Mouse (Mus musculus): ENCODE data around the gene Fzd1.

Gene Fzd1

DNA sequence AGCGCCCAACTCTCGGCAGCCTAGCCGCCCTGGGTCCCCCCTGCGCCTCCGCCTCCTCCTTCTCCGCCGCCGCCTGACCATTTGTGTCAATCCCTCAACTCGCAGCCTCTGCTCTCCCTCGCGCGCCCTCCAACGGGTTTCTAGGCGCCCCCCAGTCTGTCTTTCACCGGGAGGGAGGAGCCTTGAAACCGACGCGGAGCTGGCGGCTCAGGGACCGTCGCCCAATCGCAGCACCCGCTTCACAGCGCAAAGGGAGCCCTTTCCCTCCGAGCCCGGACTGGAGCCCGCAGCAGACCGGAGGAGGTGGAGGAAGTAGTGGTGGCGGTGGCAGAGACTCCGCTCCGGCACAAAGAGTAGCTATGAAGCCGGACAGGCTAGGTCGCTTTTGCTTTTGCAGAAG lies at the start of gene Fzd1:
Fzd1 (minus strand) TSS at position 134 of the 400 bp plus-strand sequence.
- DNase-seq: peak; percentile 92 to 97

DNA sequence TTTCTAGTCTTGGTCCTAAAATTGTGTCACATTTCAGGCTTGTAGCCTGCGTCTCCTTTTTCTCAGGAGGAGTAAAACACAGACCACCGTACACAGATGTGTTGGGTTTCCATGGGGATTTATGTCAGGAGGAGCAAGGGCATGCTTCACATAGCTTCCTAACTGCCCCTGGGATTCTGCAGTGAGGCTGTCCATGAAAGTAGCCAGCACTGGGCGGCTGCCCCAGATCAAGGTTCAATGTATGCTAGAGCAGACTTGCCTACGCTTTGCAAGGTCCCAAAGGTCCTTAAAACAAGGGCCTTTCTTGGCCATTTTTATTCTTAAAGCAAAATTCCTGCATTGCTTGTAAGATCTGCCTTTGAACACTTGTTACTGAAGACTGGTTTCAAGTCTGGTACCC lies 47.4 kb upstream of the Fzd1 start:
- DNase-seq: peak; percentile 45 to 52

DNA sequence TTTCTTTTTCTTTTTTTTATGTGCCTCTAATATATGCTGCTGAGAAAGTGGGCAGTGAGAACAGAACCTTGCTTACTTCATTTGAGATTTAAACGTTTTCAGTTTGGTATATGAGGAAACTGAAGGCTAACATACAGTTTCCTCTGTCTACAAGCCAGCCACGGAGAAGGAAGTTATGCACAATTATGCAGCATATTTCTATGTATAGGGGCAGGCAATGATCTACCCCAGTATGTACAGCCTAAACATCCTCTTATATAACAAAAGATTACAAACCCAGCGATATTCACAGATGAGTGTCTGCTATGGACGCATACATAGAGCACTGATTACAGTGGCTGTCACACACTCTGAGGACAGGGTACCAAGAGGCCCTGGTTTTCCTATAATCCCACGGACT lies 45.9 kb upstream of the Fzd1 start:
- DNase-seq: no peak

DNA sequence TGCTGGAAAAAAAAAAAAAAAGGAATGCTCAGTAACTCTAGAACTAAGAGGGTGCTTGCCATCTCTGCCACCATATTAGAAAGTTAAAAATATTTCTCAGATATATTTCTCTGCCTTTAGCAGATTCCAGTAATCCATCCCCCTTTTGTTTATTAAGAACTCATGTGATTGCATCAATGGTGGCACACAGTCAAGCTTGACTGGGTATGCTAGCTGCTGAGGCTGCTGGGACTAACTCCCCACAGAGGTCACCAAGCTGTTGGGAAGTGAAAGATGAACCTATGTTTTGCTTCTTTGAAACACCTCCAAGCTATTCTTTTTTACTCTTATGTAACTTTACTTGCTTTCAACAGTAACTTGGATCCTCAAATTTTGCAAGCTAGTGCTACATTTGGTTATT lies 44.1 kb upstream of the Fzd1 start:
- DNase-seq: no peak

DNA sequence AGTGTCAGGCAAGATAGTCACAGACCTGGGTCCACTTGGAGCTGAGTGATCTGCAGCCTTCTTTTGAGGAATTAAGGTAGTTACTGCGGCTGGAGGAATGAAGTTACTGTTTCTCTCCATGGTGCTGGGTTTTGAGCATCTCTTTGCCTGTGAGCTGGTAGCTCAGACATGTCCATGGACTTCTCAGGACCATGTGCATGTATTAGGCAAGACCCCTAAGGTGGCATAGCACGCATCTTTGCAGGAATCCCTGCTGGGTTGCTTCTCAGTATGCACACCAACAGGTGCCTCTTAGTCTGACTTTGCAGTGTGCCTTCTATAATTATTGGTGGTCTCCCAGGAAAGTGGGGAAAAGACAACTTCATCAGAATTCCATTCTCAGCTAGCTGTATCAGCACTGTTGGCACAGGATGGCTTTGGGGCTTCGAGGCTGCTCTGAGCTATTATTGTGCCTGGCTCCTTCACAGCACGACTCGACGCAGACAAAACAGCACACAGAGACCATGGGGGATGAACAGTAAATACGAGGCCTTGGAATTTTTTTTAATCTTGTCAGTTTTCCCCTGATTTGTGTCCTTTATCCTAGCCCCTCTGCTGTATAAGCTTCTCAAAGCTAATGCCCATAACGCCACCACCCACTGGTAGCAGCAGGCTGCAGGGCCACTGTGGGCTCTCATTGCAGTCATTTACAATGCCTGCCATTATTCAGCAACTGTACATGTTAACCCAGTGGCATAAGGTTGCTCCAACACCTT lies 43.4 kb upstream of the Fzd1 start:
- no peak for DNase-seq

DNA sequence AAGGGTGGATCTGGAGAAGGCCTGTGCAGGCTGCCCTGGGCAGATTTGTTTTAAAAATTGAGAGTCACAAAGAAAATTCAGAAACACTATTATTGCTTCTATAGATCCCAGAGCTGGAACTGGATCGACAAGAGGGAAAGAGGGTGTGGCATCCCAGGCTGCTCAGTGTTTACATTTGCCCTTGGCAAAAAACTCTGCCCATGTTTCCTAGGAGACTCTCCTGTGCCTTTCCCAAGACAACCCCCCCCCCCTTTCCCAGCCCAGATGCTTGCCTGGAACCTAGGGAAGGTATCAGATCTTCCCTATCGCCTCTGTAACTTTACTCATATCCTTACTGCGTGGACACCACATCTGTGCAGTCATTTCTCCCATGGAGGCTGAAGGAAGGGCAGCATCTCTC lies 33.4 kb upstream of the Fzd1 start:
- no peak for DNase-seq

DNA sequence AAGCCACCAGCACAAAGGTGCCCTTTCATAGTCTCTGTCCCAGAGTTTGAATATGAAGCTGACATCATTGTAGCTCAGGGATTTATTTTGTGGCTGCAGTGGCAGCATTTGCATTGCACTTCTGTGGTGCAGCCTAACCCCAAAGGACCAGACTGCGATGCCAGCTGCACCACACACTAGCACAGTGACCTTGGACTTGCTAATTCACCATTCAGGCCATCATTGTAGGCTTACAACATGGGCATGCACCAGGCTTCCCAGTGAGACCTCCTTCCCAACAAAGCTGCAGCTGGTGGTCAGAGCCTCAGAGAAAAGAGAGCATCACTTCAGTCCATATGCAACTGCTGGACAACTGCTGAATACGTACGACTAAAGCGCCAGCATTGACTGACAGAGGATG lies 32.4 kb upstream of the Fzd1 start:
- DNase-seq: no peak

DNA sequence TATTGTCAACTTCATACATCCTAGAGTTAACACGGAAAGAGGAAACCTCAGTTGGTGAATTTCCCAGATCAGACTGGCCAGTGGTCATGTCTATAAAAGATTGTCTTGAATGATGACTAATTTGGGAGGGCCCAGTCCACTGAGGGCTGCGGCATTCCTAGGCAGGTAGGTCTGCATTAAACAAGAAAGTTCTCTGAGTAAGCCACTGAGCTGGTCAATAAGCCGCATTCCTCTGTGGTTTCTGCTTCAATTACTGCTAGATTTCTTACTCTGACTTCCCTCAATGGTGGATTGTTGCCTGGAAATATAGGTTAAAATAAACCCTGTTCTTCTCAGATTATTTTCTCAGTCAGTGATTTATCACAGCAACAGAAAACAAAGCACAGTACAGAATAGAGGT lies 30.6 kb upstream of the Fzd1 start:
- DNase-seq: no peak

DNA sequence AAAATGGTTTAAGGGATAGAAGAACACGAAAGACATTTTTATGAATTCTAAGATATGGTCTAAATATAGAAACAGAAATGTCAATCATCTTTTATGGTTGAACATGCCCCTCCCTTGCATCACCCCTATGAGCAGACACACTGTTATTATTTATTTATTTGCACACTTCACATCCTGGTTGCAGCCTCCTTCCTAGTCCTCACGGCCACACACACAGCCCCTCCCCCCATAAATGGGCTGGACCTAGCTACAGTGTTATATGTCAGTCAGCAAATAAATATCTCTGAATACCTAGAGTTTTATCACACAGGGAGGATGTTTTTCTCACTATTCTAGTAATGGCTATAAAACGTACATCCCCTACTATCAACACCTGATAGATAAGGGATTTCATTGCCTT lies 29.0 kb upstream of the Fzd1 start:
- no peak for DNase-seq

DNA sequence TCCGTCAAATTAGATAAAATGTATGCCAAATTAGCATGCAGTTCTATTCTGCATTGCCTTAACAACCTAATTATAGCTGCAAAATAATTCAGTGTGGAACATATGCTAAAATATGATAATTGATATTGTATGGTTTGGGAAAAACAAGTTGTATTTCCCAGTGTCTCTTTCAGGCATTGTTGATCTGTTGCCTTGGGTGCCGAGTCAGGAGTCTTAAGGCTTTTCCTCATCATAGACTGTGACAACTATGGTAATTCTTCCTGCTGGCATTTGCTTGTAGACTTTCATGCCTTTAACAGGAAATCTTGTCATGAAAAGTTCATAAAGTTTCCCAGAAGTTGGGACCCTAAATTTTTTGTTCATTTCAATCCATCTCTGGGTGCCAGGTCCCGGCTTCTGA lies 20.4 kb upstream of the Fzd1 start:
- no peak for DNase-seq

DNA sequence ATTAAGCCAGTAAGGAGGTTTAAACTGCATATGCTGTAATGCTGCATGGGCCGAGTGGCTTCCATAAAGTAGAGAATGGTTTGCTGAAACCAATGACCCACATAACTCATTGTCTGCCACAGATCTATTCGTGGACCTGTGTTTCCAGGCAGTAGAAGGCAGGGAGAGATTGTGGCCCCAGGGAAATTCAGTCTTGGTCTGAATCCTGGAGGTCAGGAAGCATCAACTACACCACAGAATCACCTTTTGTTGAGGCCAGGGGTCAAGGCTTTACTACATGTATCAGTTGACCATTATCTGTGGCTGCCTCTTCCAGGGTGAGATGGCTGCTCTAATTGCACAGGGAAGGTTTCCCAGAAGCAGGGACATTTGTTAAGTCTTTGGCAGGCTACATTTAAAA lies 18.7 kb upstream of the Fzd1 start:
- no peak for DNase-seq

DNA sequence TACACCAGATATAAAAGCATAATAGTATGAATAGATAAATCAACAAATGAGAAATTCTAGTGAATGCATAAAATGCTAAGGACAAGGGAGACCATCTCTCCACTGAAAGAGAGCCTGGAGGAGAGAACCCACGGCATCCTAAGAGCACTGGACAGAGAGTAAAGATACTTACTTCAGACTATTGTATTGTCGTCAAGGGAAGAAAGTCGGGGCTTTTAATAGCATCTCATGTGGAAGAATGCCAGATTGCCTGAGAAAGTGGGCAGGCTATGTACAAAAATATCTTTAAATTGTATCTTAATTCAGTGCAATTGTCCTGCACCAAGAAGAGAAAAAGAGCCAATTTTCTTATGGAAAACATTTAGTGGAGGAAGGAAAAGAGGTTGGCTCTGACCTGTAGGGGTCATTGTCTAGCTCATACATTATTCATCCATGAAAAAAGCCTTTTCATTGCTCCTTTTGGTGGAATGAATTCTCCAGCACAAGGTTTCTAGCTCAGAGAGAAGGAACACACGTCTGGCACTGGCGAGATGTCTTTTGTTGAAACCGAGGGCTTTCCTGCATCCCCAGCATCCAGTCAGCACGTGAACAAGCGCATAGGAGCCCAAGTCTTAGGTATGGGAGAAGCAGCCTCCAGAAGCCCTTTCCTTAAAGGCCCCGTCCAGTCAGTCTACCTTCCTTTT lies 15.4 kb upstream of the Fzd1 start:
- no peak for DNase-seq

DNA sequence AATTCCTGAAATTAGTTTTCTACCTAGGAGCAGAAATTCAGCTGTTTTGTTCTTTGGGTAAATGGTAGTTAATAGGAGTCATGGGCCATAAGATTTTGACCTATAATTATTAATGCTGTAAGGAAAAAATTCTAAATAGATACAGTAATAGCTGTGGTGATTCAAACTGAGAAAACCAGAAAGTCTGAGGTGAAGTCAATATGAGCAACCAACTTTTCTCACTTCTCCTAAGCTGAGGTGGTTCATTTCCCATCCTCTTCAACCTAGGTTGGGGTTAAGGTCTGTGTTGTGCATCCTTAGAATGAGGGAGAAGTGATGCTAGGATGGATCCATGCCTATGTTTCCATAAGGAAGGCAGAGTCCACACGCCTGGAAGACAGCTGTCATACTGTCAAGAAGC lies 12.8 kb upstream of the Fzd1 start:
- DNase-seq: no peak

DNA sequence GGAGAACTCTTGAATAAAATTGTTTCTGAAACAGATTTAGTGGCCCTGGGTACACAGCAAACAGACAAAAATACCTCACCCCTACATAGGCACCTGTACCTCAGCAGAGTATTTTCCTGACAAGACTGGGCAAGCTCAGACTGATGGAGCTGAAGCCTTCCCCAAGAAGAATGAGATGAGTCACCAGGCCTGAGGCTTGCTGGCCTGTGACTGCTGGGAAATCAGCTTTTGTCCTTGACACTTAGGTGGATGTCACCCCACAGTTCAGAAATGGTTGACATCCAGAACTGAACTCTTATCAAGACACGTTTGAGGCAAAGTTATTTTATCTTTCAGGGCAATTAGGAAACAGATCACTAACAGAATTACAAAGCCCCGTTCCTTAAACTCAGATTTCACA lies 10.1 kb upstream of the Fzd1 start:
- no peak for DNase-seq

DNA sequence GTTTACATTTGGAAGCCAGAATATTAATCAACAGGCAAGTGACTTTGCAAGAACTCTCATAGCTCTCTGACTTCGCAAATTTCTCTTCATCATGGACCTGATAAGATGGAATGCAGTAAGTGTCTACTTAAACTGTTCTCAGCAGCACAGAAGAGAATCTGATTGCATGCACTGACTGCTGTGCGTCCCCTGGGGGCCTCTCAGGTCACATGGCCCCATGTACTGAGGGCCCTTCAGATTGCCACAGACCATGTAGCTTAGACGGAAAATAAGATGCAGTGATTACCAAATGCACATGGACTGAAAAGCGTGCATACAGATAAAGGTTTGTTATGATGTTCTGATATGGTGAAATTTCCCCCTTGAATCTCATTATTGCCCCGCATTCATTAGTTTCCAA lies 8.9 kb upstream of the Fzd1 start:
- no peak for DNase-seq

DNA sequence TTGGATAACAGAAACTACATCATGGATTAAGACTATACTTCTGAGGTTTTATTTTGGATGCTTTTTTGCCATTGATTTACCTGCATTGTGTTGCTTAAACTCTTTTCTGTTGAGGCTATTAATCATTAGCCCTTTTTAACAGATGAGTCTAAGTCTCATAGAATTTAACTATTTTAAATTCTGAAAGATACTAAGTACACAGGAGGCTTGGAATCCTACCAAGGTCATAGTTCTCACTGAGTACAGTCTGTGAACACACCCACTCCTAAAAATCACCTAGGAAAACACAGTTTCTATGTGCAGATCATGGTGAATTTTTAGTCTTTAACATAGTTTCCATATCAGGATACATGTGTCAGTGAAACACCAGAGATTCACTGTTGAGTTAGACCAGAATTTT lies 4.1 kb upstream of the Fzd1 start:
- DNase-seq: peak in 1 of 2 experiments; percentile 32

DNA sequence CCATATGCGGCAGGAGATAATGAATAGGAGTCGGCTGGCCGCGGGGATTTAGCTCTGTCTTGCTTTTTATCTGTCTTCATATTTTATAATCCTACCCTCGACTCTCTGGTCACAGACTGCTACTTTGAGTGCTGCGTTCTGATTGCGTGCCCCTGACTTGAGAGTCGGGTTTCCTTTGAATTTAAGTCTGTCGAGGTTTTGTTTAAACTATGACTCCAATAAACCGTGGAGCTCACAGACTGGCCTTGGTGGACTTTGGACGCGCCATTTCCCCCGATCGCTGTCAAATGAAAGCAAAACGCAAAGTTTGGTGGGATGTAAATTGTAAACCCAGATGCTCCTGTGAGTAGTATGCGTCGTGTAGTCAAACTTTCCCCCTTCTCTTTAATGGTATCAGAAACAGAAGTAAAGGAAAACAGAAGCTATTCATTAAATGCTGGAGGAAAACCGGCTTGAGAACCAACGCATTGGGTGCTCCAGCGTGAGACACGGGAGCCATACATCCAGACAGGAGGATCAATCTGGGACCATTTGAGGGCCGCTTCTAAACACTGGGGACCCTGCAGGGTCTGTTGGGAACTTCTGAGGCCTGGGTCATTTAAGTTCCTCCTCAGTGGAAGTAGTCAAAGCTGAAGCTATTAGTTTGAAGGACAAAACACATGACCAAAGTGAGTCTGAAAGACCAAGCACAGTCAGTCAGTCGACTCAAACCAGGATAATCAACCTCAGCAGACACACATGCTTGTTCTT lies 671 bp upstream of the Fzd1 start:
- peak; percentile 66 to 68 for DNase-seq

DNA sequence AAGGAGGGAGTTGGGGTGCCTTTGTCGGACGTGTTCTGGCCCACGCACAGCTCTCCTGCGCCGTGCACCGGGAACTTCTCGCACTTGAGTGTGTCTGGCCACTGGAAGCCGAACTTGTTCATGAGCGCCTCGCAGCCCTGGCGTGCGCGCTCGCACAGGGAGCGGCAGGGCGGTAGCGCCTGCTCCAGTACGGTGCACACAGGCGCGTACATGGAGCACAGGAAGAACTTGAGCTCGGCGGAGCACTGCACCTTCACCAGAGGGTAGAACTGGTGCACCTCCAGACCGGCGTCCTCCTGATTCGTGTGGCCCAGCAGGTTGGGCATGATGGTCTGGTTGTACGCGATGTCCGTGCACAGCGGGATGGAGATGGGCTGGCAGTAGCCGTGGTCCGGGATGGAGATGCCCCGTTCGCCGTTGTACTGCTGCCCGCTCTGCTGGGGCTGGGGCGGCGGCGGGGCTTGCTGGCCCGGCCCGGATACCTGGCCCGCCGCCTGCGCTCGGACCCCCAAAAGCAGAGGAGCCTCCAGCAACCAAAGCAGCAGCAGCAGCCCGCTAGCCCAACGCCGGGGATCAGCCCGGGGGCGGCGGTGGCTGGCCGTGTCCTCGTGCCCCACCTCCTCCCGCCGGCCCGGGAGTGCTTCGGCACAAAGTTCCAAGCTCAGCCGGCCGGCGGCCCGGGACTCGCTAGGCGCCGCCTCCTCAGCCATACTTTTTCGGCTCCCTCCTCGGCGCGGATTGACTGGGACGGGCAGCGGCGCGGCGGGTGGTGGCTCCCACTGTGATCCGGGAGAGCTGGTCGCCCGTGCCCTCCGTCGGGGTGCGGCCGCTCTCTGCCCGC lies 744 bp downstream of the Fzd1 start:
- DNase-seq: peak; percentile 80 to 89

DNA sequence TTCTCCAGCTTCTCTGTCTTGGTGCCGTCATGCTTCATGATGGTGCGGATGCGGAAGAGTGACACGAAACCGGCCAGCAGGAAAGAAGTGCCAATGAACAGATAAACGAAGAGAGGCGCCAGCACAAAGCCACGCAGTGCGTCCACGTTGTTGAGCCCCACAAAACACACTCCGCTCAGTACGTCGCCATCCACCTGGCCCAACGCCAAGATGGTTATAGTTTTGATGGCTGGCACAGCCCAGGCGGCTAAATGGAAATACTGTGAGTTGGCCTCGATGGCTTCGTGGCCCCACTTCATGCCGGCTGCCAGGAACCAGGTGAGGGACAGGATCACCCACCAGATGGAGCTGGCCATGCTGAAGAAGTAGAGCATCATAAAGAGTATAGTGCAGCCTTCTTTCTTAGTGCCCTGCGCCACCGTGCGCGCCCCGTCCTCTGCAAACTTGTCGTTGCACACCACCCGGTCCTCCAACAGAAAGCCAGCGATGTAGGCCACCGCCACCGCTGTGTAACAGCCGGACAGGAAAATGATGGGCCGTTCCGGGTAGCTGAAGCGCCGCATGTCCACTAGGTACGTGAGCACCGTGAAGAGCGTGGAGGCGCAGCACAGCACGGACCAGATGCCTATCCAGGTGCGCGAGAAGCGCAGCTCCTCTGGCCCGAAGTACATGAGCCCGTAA lies 1.7 kb downstream of the Fzd1 start:
- DNase-seq: peak; percentile 64 to 65

DNA sequence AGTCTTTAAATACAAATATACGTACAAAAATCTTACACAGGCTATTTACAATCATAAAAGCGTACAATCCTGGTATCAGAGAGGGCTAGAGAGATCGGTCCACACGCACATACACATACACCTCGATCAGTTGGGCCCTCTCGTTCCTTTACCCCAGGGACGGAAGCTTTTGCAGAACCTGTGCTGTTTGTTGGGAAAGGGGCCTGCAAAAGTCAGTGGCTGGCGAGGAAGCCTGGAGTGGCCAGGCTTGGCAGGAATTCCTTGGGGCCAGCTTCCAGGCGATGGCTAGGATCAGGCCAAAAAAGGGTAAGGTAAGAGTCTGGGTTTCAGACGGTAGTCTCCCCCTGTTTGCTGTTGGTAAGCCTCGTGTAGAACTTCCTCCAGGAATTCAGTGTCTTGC lies 2.5 kb downstream of the Fzd1 start:
- no peak for DNase-seq

DNA sequence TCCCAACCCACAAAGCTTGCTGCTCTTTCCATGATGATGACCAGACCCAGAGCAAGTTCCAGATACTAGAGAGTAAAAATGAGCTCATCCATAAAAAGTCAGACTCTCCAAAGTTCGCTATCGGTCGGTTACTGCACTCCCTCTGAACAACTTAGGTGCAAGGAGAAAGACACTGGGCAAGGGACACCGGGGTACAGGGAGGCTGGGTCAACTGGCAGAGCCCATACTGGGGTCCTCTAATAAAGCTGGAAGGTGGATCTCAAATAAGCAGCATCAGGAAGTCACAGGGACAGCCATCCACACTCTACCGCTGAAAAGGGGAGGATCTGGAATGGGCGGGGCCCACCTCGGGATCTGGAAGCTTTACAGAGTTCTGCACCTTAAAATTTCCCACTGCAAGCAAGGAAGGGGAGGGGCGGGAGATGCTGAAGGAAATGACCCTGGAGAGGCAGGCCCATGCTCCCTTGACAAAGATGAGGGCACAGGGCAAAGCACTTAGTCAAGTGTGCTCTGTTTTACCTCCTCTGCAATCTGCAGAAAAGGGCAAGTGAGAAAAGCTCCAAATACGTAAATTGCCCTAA lies 3.0 kb downstream of the Fzd1 start:
- peak; percentile 62 to 73 for DNase-seq

DNA sequence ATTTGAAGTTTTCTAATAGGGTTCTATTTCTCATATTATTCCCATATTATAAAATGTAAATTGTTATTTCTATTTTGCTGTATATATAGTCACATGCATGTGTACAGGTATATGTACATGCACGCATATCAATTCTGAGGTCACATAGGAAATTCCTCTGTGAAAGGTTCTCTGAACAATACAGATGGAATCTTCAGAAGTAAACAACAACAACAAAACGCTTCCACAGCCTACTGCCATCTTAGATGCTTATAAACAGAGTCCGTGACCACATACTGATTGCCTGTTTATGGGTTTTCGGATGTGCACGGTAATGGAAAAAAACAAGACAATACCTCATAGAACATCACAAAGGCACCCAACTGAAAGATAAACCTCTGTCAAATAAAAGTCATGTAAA lies 4.7 kb downstream of the Fzd1 start:
- no peak for DNase-seq
